In the genomic region with DNA sequence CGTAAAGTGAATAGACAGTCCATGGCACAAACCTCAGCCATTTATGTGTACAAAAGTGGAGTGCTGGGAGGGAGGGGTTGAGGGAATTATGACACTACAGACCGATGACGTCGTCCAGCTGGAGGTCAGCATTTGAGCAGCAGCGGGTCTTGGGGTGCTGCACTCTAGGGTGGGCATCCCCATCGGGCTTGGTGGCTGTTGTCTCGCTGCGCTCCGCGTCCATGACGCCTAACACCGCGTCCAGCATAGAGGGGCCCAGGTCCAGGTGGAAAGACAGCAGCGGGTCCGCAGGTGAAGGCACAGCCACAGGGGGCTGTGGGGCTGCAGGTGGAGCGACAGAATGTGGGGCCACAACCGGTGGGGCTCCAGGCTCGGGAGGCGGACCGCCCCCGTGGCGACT, we compare ENCODE assay signal across 9 mouse cellular contexts. TPM values are rescaled to one million over a fixed set of nuclear protein-coding genes. Genes with fewer than 3 reads are reported as not detected.
A peak's percentile ranks its signal among the peaks of the same experiment; 100 is the strongest.
DNase-seq lines count a peak whose midpoint lies in the region; ATAC-seq and TF ChIP-seq lines count a peak whose summit lies in the region.
"Had no signal": no experiment of that assay in that cellular context is flagged by ENCODE, and none has a peak within 500 bp of the region (broad histone marks: within the 10 kb centered on the region; RNA-seq: fewer than 3 reads in every experiment).

No protein-coding gene starts in this region.

- H3K9ac ChIP-seq in kidney, postnatal 0 days (ENCODE audit: low read depth, low read length) = no peak overlapping the region
- H3K9ac ChIP-seq in forebrain, postnatal 0 days = no peak overlapping the region
- H3K9ac ChIP-seq in midbrain, embryonic 11.5 days (ENCODE audit: low read length) = no peak overlapping the region

- WGBS in kidney, postnatal 0 days = 28% methylated on average over 22 of the region's 22 CpGs
- 23% methylated on average over 22 of the region's 22 CpGs for WGBS in embryonic facial prominence, embryonic 10.5 days
- 15% methylated on average over 22 of the region's 22 CpGs for WGBS in forebrain, postnatal 0 days
- WGBS in midbrain, embryonic 11.5 days = 15% methylated on average over 22 of the region's 22 CpGs

- H3K4me1 ChIP-seq in kidney, postnatal 0 days (replicated peaks; ENCODE audit: insufficient read depth, low read length) = peaks cover 20% of the 10 kb centered on the region
- H3K4me1 ChIP-seq in embryonic facial prominence, embryonic 10.5 days = peaks cover 26% of the 10 kb centered on the region
- no peaks in the 10 kb centered on the region for H3K4me1 ChIP-seq in forebrain, postnatal 0 days (ENCODE audit: insufficient read depth)
- peaks cover 17% of the 10 kb centered on the region for H3K4me1 ChIP-seq in midbrain, embryonic 11.5 days (ENCODE audit: control insufficient read depth, insufficient read depth, low read length)

- H3K9me3 ChIP-seq in kidney, postnatal 0 days (replicated peaks; ENCODE audit: low read length) = no peaks in the 10 kb centered on the region
- H3K9me3 ChIP-seq in embryonic facial prominence, embryonic 10.5 days = no peaks in the 10 kb centered on the region
- H3K9me3 ChIP-seq in forebrain, postnatal 0 days (ENCODE audit: low read length) = no peaks in the 10 kb centered on the region
- no peaks in the 10 kb centered on the region for H3K9me3 ChIP-seq in midbrain, embryonic 11.5 days (ENCODE audit: control insufficient read depth, low read length)

- no peak overlapping the region for H3K4me3 ChIP-seq in kidney, postnatal 0 days (replicated peaks; ENCODE audit: low read depth, low read length)
- H3K4me3 ChIP-seq in embryonic facial prominence, embryonic 10.5 days = peak overlapping the region; percentile 77
- peak overlapping the region; percentile 74 for H3K4me3 ChIP-seq in forebrain, postnatal 0 days (ENCODE audit: low read depth, low read length)
- no peak overlapping the region for H3K4me3 ChIP-seq in midbrain, embryonic 11.5 days (ENCODE audit: low read depth, low read length)

- no peak overlapping the region for H3K27ac ChIP-seq in kidney, postnatal 0 days
- H3K27ac ChIP-seq in embryonic facial prominence, embryonic 10.5 days (replicated peaks) = no peak overlapping the region
- no peak overlapping the region for H3K27ac ChIP-seq in forebrain, postnatal 0 days (ENCODE audit: low read depth, low read length)
- H3K27ac ChIP-seq in midbrain, embryonic 11.5 days (ENCODE audit: low read depth, low read length) = no peak overlapping the region

- H3K27me3 ChIP-seq in kidney, postnatal 0 days (ENCODE audit: insufficient read depth, low read length) = no peaks in the 10 kb centered on the region
- H3K27me3 ChIP-seq in embryonic facial prominence, embryonic 10.5 days (replicated peaks; ENCODE audit: low read depth, poor library complexity, severe bottlenecking) = peaks cover 30% of the 10 kb centered on the region
- peaks cover 9% of the 10 kb centered on the region for H3K27me3 ChIP-seq in forebrain, postnatal 0 days (ENCODE audit: insufficient read depth, low read length)
- peaks cover 17% of the 10 kb centered on the region for H3K27me3 ChIP-seq in midbrain, embryonic 11.5 days (ENCODE audit: control insufficient read depth, insufficient read depth, low read length)

- TF ChIP-seq CTCF in kidney, postnatal 0 days (IDR thresholded peaks at IDR 0.05; ENCODE audit: low read depth) = no peak
- no peak for TF ChIP-seq CTCF in forebrain, postnatal 0 days (IDR thresholded peaks at IDR 0.05; ENCODE audit: low read depth)

- H3K4me2 ChIP-seq in kidney, postnatal 0 days (ENCODE audit: low read length) = peak overlapping the region; percentile 92
- H3K4me2 ChIP-seq in forebrain, postnatal 0 days (ENCODE audit: low read depth) = peak overlapping the region; percentile 96
- H3K4me2 ChIP-seq in midbrain, embryonic 11.5 days = peak overlapping the region; percentile 7; the same call in 1 of the 2 replicates

- peaks cover 15% of the 10 kb centered on the region for H3K36me3 ChIP-seq in kidney, postnatal 0 days (ENCODE audit: insufficient read depth, low read length)
- peaks cover 23% of the 10 kb centered on the region for H3K36me3 ChIP-seq in embryonic facial prominence, embryonic 10.5 days (replicated peaks)
- H3K36me3 ChIP-seq in forebrain, postnatal 0 days (ENCODE audit: insufficient read depth) = peaks cover 20% of the 10 kb centered on the region
- H3K36me3 ChIP-seq in midbrain, embryonic 11.5 days (ENCODE audit: control insufficient read depth, insufficient read depth, low read length) = peaks cover 8% of the 10 kb centered on the region

- ATAC-seq in kidney, postnatal 0 days (replicated peaks; ENCODE audit: low FRiP score, low read depth) = no peak
- no peak for ATAC-seq in forebrain, postnatal 0 days
- no peak for ATAC-seq in midbrain, embryonic 11.5 days (ENCODE audit: low FRiP score)

- DNase-seq in kidney, postnatal 0 days (ENCODE audit: low spot score) = no peak
- DNase-seq in kidney, adult 18-20 months = no peak
- no peak for DNase-seq in embryonic facial prominence, embryonic 10.5 days (ENCODE audit: low spot score)
- DNase-seq in forebrain, postnatal 0 days = no peak
- peak; percentile 81 for DNase-seq in midbrain, embryonic 11.5 days (ENCODE audit: low spot score, missing footprints)
- no peak for DNase-seq in frontal cortex, postnatal 25 days (ENCODE audit: low spot score in 2 of 2)
- no peak for DNase-seq in thymus, postnatal 14 days
- DNase-seq in lung, postnatal 10 days = no peak

RNA-seq across cellular contexts. Expression of gene Leng9, which starts 1.1 kb away (rescaled TPM):
- 4.1 and 4.4 TPM in 2 replicates for polyA plus RNA-seq in kidney, postnatal 0 days (2015; fragmentation: Nextera tagmentation; extraction: Ambion mirVana)
- polyA plus RNA-seq in embryonic facial prominence, embryonic 10.5 days (2016; fragmentation: Nextera tagmentation; extraction: Ambion mirVana) = 1.4 and 1.7 TPM in 2 replicates
- 5.1 and 5.5 TPM in 2 replicates for total RNA-seq in forebrain, postnatal 0 days (2014; rRNA removed)
- 4.4 and 4.8 TPM in 2 replicates for polyA plus RNA-seq in forebrain, postnatal 0 days (2015; fragmentation: Nextera tagmentation; extraction: Ambion mirVana)
- polyA plus RNA-seq in midbrain, embryonic 11.5 days (2014; fragmentation: Nextera tagmentation; extraction: Ambion mirVana) = 1.5 and 2.0 TPM in 2 replicates

RNA-seq across cellular contexts. Expression of gene Cdc42ep5, which starts 13.4 kb away (rescaled TPM):
- 48.1 and 52.4 TPM in 2 replicates for polyA plus RNA-seq in kidney, postnatal 0 days (2015; fragmentation: Nextera tagmentation; extraction: Ambion mirVana)
- 32.7 and 34.9 TPM in 2 replicates for polyA plus RNA-seq in embryonic facial prominence, embryonic 10.5 days (2016; fragmentation: Nextera tagmentation; extraction: Ambion mirVana)
- 3.5 and 4.0 TPM in 2 replicates for total RNA-seq in forebrain, postnatal 0 days (2014; rRNA removed)
- polyA plus RNA-seq in forebrain, postnatal 0 days (2015; fragmentation: Nextera tagmentation; extraction: Ambion mirVana) = 6.7 and 6.9 TPM in 2 replicates
- polyA plus RNA-seq in midbrain, embryonic 11.5 days (2014; fragmentation: Nextera tagmentation; extraction: Ambion mirVana) = 15.6 and 17.4 TPM in 2 replicates
- total RNA-seq: hematopoietic stem cell, adult 5-6 weeks had no signal

RNA-seq across cellular contexts. Expression of gene Leng8, which starts 14.4 kb away (rescaled TPM):
- 30.4 and 30.8 TPM in 2 replicates for polyA plus RNA-seq in kidney, postnatal 0 days (2015; fragmentation: Nextera tagmentation; extraction: Ambion mirVana)
- polyA plus RNA-seq in embryonic facial prominence, embryonic 10.5 days (2016; fragmentation: Nextera tagmentation; extraction: Ambion mirVana) = 68.1 and 68.2 TPM in 2 replicates
- total RNA-seq in forebrain, postnatal 0 days (2014; rRNA removed) = 124 and 174 TPM in 2 replicates
- 20.5 and 35.8 TPM in 2 replicates for polyA plus RNA-seq in forebrain, postnatal 0 days (2015; fragmentation: Nextera tagmentation; extraction: Ambion mirVana)
- polyA plus RNA-seq in midbrain, embryonic 11.5 days (2014; fragmentation: Nextera tagmentation; extraction: Ambion mirVana) = 44.4 and 45.6 TPM in 2 replicates

RNA-seq across cellular contexts. Expression of gene Ttyh1, which starts 32.0 kb away (rescaled TPM):
- 1.5 and 1.9 TPM in 2 replicates for polyA plus RNA-seq in kidney, postnatal 0 days (2015; fragmentation: Nextera tagmentation; extraction: Ambion mirVana)
- polyA plus RNA-seq in embryonic facial prominence, embryonic 10.5 days (2016; fragmentation: Nextera tagmentation; extraction: Ambion mirVana) = 10.5 and 10.9 TPM in 2 replicates
- total RNA-seq in forebrain, postnatal 0 days (2014; rRNA removed) = 180 and 204 TPM in 2 replicates
- 90.0 and 160 TPM in 2 replicates for polyA plus RNA-seq in forebrain, postnatal 0 days (2015; fragmentation: Nextera tagmentation; extraction: Ambion mirVana)
- polyA plus RNA-seq in midbrain, embryonic 11.5 days (2014; fragmentation: Nextera tagmentation; extraction: Ambion mirVana) = 33.8 and 43.6 TPM in 2 replicates

Comparison
In these comparisons a context has a peak if more than half of its experiments do, and no peak if none do; other contexts are left out.
1. H3K4me2 ChIP-seq: peak in every context shown above with its lines; median percentile 96 in forebrain, postnatal 0 days; 92 in kidney, postnatal 0 days; 7 in midbrain, embryonic 11.5 days.
2. H3K4me3 ChIP-seq: peak in embryonic facial prominence, embryonic 10.5 days (single experiment) and forebrain, postnatal 0 days (single experiment); none in kidney, postnatal 0 days (single experiment) and midbrain, embryonic 11.5 days (single experiment).